ENCODE assay signal across 11 mouse cellular contexts in the genomic region with DNA sequence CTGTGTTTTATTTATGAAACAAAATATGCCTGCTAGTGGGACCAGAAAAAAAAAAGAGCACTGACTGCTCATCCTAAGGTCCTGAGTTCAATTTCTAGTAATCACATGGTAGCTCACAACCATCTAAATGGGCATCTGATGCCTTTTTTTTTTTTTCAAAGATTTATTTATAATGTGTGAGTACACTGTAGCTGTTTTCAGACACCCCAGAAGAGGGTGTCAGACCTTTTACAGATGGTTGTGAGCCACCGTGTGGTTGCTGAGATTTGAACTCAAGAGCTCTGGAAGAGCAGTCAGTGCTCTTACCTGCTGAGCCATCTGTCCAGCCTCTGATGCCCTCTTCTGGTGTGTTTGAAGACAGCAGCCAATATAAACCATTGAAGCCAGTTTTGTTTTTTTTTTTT. TPM values are rescaled to one million over a fixed set of nuclear protein-coding genes. Genes with fewer than 3 reads are reported as not detected.
DNase-seq lines count a peak whose midpoint lies in the region; ATAC-seq and TF ChIP-seq lines count a peak whose summit lies in the region.
"Had no signal": no experiment of that assay in that cellular context is flagged by ENCODE, and none has a peak within 500 bp of the region (broad histone marks: within the 10 kb centered on the region; RNA-seq: fewer than 3 reads in every experiment).

No protein-coding gene starts in this region.

- 0 out of 2 replicates have a peak, but pooled peaks have one; percentile 9 for TF ChIP-seq CTCF in G1E (IDR thresholded peaks at IDR 0.05; ENCODE audit: low read depth, low read length)

- ATAC-seq in embryonic facial prominence, embryonic 11.5 days (replicated peaks; ENCODE audit: insufficient number of reproducible peaks, low FRiP score, low TSS enrichment, low read depth), result no peak
- no peak for ATAC-seq in liver, embryonic 13.5 days (ENCODE audit: low read depth)
- ATAC-seq in G1E (ENCODE audit: extremely low read depth, insufficient number of reproducible peaks, low FRiP score, poor library complexity, severe bottlenecking), result no peak
- ATAC-seq in liver, embryonic 15.5 days (ENCODE audit: insufficient read depth), result no peak
- no peak for ATAC-seq in inflammation-experienced regulatory T-cells, adult 6 months
- ATAC-seq: forebrain, embryonic 15.5 days had no signal

- H3K36me3 ChIP-seq in embryonic facial prominence, embryonic 11.5 days (replicated peaks; ENCODE audit: control insufficient read depth, insufficient read depth, low read depth, low read length), result no peaks in the 10 kb centered on the region
- peaks cover 26% of the 10 kb centered on the region for H3K36me3 ChIP-seq in embryonic facial prominence, embryonic 10.5 days (replicated peaks)
- H3K36me3 ChIP-seq in liver, embryonic 13.5 days, result peaks cover 21% of the 10 kb centered on the region
- H3K36me3 ChIP-seq in G1E (replicated peaks), result peaks cover 27% of the 10 kb centered on the region
- peaks cover 25% of the 10 kb centered on the region for H3K36me3 ChIP-seq in liver, embryonic 15.5 days (replicated peaks)

- no peak overlapping the region for H3K4me3 ChIP-seq in embryonic facial prominence, embryonic 11.5 days (ENCODE audit: low read depth, low read length)
- H3K4me3 ChIP-seq in embryonic facial prominence, embryonic 10.5 days, result no peak overlapping the region
- H3K4me3 ChIP-seq in liver, embryonic 13.5 days (replicated peaks), result no peak overlapping the region
- no peak overlapping the region for H3K4me3 ChIP-seq in G1E (ENCODE audit: low read depth, low read length)
- H3K4me3 ChIP-seq in liver, embryonic 15.5 days (replicated peaks), result no peak overlapping the region

- no peaks in the 10 kb centered on the region for H3K27me3 ChIP-seq in embryonic facial prominence, embryonic 11.5 days (ENCODE audit: control insufficient read depth, insufficient read depth, low read length)
- H3K27me3 ChIP-seq in embryonic facial prominence, embryonic 10.5 days (replicated peaks; ENCODE audit: low read depth, poor library complexity, severe bottlenecking), result no peaks in the 10 kb centered on the region
- H3K27me3 ChIP-seq in liver, embryonic 13.5 days, result no peaks in the 10 kb centered on the region
- H3K27me3 ChIP-seq in G1E (ENCODE audit: insufficient read depth, low read length), result peaks cover 7% of the 10 kb centered on the region
- peaks cover 4% of the 10 kb centered on the region; the same call in 1 of the 2 replicates for H3K27me3 ChIP-seq in liver, embryonic 15.5 days
- H3K27me3 ChIP-seq: forebrain, embryonic 15.5 days; limb, embryonic 12.5 days had no signal

- H3K9me3 ChIP-seq in embryonic facial prominence, embryonic 11.5 days (replicated peaks; ENCODE audit: control insufficient read depth, low read length), result no peaks in the 10 kb centered on the region
- no peaks in the 10 kb centered on the region for H3K9me3 ChIP-seq in embryonic facial prominence, embryonic 10.5 days
- no peaks in the 10 kb centered on the region for H3K9me3 ChIP-seq in liver, embryonic 13.5 days (replicated peaks)
- H3K9me3 ChIP-seq in G1E (replicated peaks), result no peaks in the 10 kb centered on the region
- no peaks in the 10 kb centered on the region for H3K9me3 ChIP-seq in liver, embryonic 15.5 days (replicated peaks)
- H3K9me3 ChIP-seq: forebrain, embryonic 15.5 days; limb, embryonic 12.5 days had no signal

- 53% methylated on average over 1 of the region's 1 CpGs for WGBS in embryonic facial prominence, embryonic 11.5 days
- WGBS in embryonic facial prominence, embryonic 10.5 days, result 59% methylated on average over 1 of the region's 1 CpGs
- WGBS in liver, embryonic 13.5 days (ENCODE audit: insufficient replicate concordance), result 17% methylated on average over 1 of the region's 1 CpGs
- WGBS in liver, embryonic 15.5 days (ENCODE audit: insufficient replicate concordance), result 27% methylated on average over 1 of the region's 1 CpGs

- H3K9ac ChIP-seq in embryonic facial prominence, embryonic 11.5 days (replicated peaks; ENCODE audit: low read length), result no peak overlapping the region
- H3K9ac ChIP-seq in liver, embryonic 13.5 days, result no peak overlapping the region
- no peak overlapping the region for H3K9ac ChIP-seq in liver, embryonic 15.5 days
- H3K9ac ChIP-seq: forebrain, embryonic 15.5 days; limb, embryonic 12.5 days had no signal

- H3K27ac ChIP-seq in embryonic facial prominence, embryonic 11.5 days (replicated peaks; ENCODE audit: low read depth, low read length), result no peak overlapping the region
- no peak overlapping the region for H3K27ac ChIP-seq in embryonic facial prominence, embryonic 10.5 days (replicated peaks)
- peak overlapping the region; percentile 64 for H3K27ac ChIP-seq in liver, embryonic 13.5 days
- 0 out of 2 replicates have a peak overlapping the region, but pooled peaks have one; percentile 2 for H3K27ac ChIP-seq in liver, embryonic 15.5 days (replicated peaks)
- H3K27ac ChIP-seq: limb, embryonic 12.5 days had no signal

- no peak overlapping the region for H3K4me2 ChIP-seq in embryonic facial prominence, embryonic 11.5 days (ENCODE audit: low read depth, low read length)
- H3K4me2 ChIP-seq in liver, embryonic 13.5 days, result no peak overlapping the region
- H3K4me2 ChIP-seq in liver, embryonic 15.5 days, result no peak overlapping the region

- no peaks in the 10 kb centered on the region for H3K4me1 ChIP-seq in embryonic facial prominence, embryonic 11.5 days (ENCODE audit: control insufficient read depth, insufficient read depth, low read length)
- H3K4me1 ChIP-seq in embryonic facial prominence, embryonic 10.5 days, result peaks cover 14% of the 10 kb centered on the region
- H3K4me1 ChIP-seq in liver, embryonic 13.5 days (replicated peaks), result peaks cover 15% of the 10 kb centered on the region
- H3K4me1 ChIP-seq in G1E (ENCODE audit: insufficient read depth, low read depth, low read length), result peaks cover 25% of the 10 kb centered on the region
- peaks cover 18% of the 10 kb centered on the region for H3K4me1 ChIP-seq in liver, embryonic 15.5 days (replicated peaks)

- DNase-seq in embryonic facial prominence, embryonic 11.5 days (ENCODE audit: low spot score), result peak; percentile 43
- DNase-seq in embryonic facial prominence, embryonic 10.5 days (ENCODE audit: low spot score), result no peak
- no peak for DNase-seq in liver, embryonic 13.5 days
- DNase-seq in liver, result no peak
- no peak for DNase-seq in G1E (ENCODE audit: low spot score)
- no peak for DNase-seq in adrenal gland, postnatal 36 days
- DNase-seq: thymus, postnatal 25 days had no signal

RNA-seq across cellular contexts. Expression of a gene that starts 7.2 kb away (rescaled TPM):
- polyA plus RNA-seq in embryonic facial prominence, embryonic 11.5 days (2014; fragmentation: Nextera tagmentation; extraction: Ambion mirVana), result 2,457 and 2,634 TPM in 2 replicates
- polyA plus RNA-seq in embryonic facial prominence, embryonic 10.5 days (2016; fragmentation: Nextera tagmentation; extraction: Ambion mirVana), result 1,824 and 1,981 TPM in 2 replicates
- 785 and 880 TPM in 2 replicates for polyA plus RNA-seq in liver, embryonic 13.5 days (2015; fragmentation: Nextera tagmentation; extraction: Ambion mirVana)
- total RNA-seq in G1E (2014; fragmentation: Nextera tagmentation) (692 and 699 TPM in 2 replicates), G1E (2017) (721 and 745 TPM in 2 replicates)
- polyA plus RNA-seq in G1E (2012), result 230 and 336 TPM in 2 replicates
- polyA plus RNA-seq in liver, embryonic 15.5 days (2015; fragmentation: Nextera tagmentation; extraction: Ambion mirVana), result 540 and 595 TPM in 2 replicates
- 100 to 1,000 TPM; 347 to 353 TPM for total RNA-seq in adrenal gland, postnatal 36 days (2021)
- polyA plus RNA-seq in inflammation-experienced regulatory T-cells, adult 6 months (2017; shearing (Covaris generic)), result 1,000 to 10,000 TPM; 1,545 to 2,086 (median 2,075) TPM

RNA-seq across cellular contexts. Expression of a gene that starts 8.0 kb away (rescaled TPM):
- 113 and 125 TPM in 2 replicates for polyA plus RNA-seq in embryonic facial prominence, embryonic 11.5 days (2014; fragmentation: Nextera tagmentation; extraction: Ambion mirVana)
- 212 and 216 TPM in 2 replicates for polyA plus RNA-seq in embryonic facial prominence, embryonic 10.5 days (2016; fragmentation: Nextera tagmentation; extraction: Ambion mirVana)
- polyA plus RNA-seq in liver, embryonic 13.5 days (2015; fragmentation: Nextera tagmentation; extraction: Ambion mirVana), result 164 and 165 TPM in 2 replicates
- total RNA-seq in G1E (2014; fragmentation: Nextera tagmentation) (15.4 and 22.0 TPM in 2 replicates), G1E (2017) (54.5 and 69.9 TPM in 2 replicates)
- polyA plus RNA-seq in G1E (2012), result 148 and 177 TPM in 2 replicates
- 168 and 190 TPM in 2 replicates for polyA plus RNA-seq in liver, embryonic 15.5 days (2015; fragmentation: Nextera tagmentation; extraction: Ambion mirVana)
- 10 to 100 TPM; 40.7 to 50.3 TPM for total RNA-seq in adrenal gland, postnatal 36 days (2021)
- polyA plus RNA-seq in inflammation-experienced regulatory T-cells, adult 6 months (2017; shearing (Covaris generic)), result 10 to 100 TPM; 14.4 to 20.1 (median 15.9) TPM

RNA-seq across cellular contexts. Expression of a gene that starts 9.6 kb away (rescaled TPM):
- 21.2 and 21.7 TPM in 2 replicates for polyA plus RNA-seq in embryonic facial prominence, embryonic 11.5 days (2014; fragmentation: Nextera tagmentation; extraction: Ambion mirVana)
- polyA plus RNA-seq in embryonic facial prominence, embryonic 10.5 days (2016; fragmentation: Nextera tagmentation; extraction: Ambion mirVana), result 49.4 and 50.9 TPM in 2 replicates
- 9.8 and 10.7 TPM in 2 replicates for polyA plus RNA-seq in liver, embryonic 13.5 days (2015; fragmentation: Nextera tagmentation; extraction: Ambion mirVana)
- 50.1 and 58.1 TPM in 2 replicates for total RNA-seq in G1E (2014; fragmentation: Nextera tagmentation)
- total RNA-seq in G1E (2017), result 17.2 and 19.8 TPM in 2 replicates
- polyA plus RNA-seq in G1E (2012), result 65.2 and 80.7 TPM in 2 replicates
- polyA plus RNA-seq in liver, embryonic 15.5 days (2015; fragmentation: Nextera tagmentation; extraction: Ambion mirVana), result 10.1 and 11.6 TPM in 2 replicates
- 10 to 100 TPM; 18.3 to 20.2 TPM for total RNA-seq in adrenal gland, postnatal 36 days (2021)
- 10 to 100 TPM; 10.1 to 14.6 (median 12.7) TPM for polyA plus RNA-seq in inflammation-experienced regulatory T-cells, adult 6 months (2017; shearing (Covaris generic))

RNA-seq across cellular contexts. Expression of a gene that starts 46.0 kb away (rescaled TPM):
- polyA plus RNA-seq in embryonic facial prominence, embryonic 11.5 days (2014; fragmentation: Nextera tagmentation; extraction: Ambion mirVana), result 0.83 and 0.85 TPM in 2 replicates
- 1.1 and 1.5 TPM in 2 replicates for polyA plus RNA-seq in embryonic facial prominence, embryonic 10.5 days (2016; fragmentation: Nextera tagmentation; extraction: Ambion mirVana)
- 0.23 and 0.25 TPM in 2 replicates for polyA plus RNA-seq in liver, embryonic 13.5 days (2015; fragmentation: Nextera tagmentation; extraction: Ambion mirVana)
- total RNA-seq in G1E (2014; fragmentation: Nextera tagmentation) (not detected in 2 replicates), G1E (2017) (0.05 and 0.06 TPM in 2 replicates)
- polyA plus RNA-seq in G1E (2012), result 0.13 and 0.17 TPM in 2 replicates
- 0.18 and 0.31 TPM in 2 replicates for polyA plus RNA-seq in liver, embryonic 15.5 days (2015; fragmentation: Nextera tagmentation; extraction: Ambion mirVana)
- 1 to 10 TPM; 2.3 to 3.1 TPM for total RNA-seq in adrenal gland, postnatal 36 days (2021)
- polyA plus RNA-seq in inflammation-experienced regulatory T-cells, adult 6 months (2017; shearing (Covaris generic)), result not detected

RNA-seq across cellular contexts. Expression of a gene that starts 57.2 kb away (rescaled TPM):
- 0.71 and 1.2 TPM in 2 replicates for polyA plus RNA-seq in embryonic facial prominence, embryonic 11.5 days (2014; fragmentation: Nextera tagmentation; extraction: Ambion mirVana)
- 2.9 TPM in 2 replicates for polyA plus RNA-seq in embryonic facial prominence, embryonic 10.5 days (2016; fragmentation: Nextera tagmentation; extraction: Ambion mirVana)
- 31.6 and 32.7 TPM in 2 replicates for polyA plus RNA-seq in liver, embryonic 13.5 days (2015; fragmentation: Nextera tagmentation; extraction: Ambion mirVana)
- total RNA-seq in G1E (2014; fragmentation: Nextera tagmentation) (26.1 and 31.4 TPM in 2 replicates), G1E (2017) (63.5 and 81.7 TPM in 2 replicates)
- polyA plus RNA-seq in G1E (2012), result 126 and 144 TPM in 2 replicates
- polyA plus RNA-seq in liver, embryonic 15.5 days (2015; fragmentation: Nextera tagmentation; extraction: Ambion mirVana), result 21.4 and 23.3 TPM in 2 replicates
- total RNA-seq in adrenal gland, postnatal 36 days (2021), result under 1 TPM; 0.49 to 0.66 TPM
- polyA plus RNA-seq in inflammation-experienced regulatory T-cells, adult 6 months (2017; shearing (Covaris generic)), result 100 to 1,000 TPM in 1 of 3 experiments, 10 to 100 TPM in 2; 80.1 to 128 (median 81.9) TPM

Comparison
In these comparisons a context has a peak if more than half of its experiments do, and no peak if none do; other contexts are left out.
1. H3K27ac ChIP-seq: peak in liver, embryonic 13.5 days (single experiment) and liver, embryonic 15.5 days (single experiment); none in embryonic facial prominence, embryonic 11.5 days (single experiment) and embryonic facial prominence, embryonic 10.5 days (single experiment).